Mouse (Mus musculus) R1 (cell line): ENCODE results near the gene Naa60.
"Not testable (repeated sequence)": the region's sequence is repeated elsewhere in the genome, so short reads cannot be mapped to it uniquely, and the experiment has no call there.

Experiments
- DNase-seq: peaks from one replicate; pipeline ENCODE4 v3.0.0-alpha.2; 2018; ENCODE audit warnings: low read depth, low spot score

Naa60 gene

DNA sequence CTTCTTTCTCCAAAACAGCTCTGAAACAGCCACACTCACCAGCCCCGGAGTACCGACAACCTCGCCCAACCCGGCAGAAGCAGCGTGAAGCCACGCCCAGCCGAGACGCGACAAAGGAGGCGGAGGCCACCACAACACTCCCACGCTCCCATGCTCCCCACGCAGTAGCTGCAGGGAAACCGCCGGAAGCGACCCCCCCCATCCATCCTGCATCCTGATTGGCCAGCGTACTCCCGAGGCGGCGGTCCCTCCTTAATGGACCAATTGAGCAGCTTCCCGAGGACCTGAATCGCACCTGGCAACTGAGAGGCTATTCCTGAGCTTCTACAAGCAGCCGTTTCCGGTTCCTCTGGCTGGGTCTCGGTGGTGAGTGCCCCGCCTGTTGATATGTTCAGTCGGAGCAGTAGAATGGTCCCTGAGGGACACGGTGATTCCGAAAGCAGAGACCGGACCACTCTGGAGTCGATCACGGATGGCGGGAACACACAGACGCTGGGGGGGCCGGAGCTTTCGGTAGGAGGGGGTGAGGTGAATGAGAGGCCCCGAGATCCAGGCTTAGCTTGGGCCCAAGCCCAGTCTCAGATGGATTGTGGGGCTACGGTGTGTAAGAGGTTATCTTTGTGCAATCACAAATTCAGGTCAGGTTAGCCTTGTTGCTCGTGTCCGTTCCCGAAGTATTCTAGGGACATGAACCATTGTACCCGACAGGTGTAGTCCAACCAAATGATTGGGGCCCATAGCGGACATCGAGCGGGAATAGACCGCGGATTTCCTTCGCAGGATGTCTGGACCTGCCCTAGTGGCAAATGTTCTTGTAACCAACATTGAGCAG lies at the start of gene Naa60:
Gene Naa60, plus strand, starts transcription at position 160 of the 832 bp plus-strand sequence.
- DNase-seq = peak; percentile 99

DNA sequence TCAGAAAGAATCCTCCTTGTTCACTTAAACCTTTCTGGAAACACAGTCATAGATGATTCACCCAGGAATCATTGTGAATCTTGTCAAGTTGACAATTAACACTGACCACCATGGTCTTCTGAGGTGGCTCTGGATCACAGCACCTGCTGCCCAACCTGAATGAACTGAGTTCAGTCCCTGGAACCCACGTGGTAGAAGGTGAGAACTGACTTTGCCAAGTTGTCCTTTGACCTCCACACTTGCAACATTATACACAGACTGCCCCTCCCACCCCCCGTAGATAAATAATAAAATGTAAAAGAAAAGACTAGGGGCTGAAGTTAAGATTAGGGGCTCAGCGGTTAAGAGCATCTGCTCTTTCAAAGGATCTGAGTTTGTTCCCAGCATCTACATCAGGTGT lies 44.2 kb upstream of the Naa60 start:
- DNase-seq = no peak

DNA sequence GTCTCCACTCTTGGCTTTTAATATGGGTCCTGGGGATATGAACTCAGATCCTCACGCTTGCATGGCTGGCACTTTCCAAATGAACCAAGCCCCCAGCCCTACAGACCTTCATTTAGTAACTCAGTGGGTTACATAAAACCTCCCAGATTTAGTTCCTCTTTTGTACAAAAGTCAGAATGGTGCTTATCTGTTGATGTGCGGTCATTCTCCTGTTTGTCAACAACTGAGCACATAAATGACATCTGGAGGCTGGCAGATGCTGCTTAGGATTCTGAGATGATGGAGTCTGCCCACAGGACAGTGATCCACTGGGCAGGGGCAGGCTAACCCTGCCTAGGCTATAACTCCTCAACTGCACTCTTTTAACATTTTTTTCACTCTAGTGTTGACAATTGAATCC lies 42.4 kb upstream of the Naa60 start:
- DNase-seq = no peak

DNA sequence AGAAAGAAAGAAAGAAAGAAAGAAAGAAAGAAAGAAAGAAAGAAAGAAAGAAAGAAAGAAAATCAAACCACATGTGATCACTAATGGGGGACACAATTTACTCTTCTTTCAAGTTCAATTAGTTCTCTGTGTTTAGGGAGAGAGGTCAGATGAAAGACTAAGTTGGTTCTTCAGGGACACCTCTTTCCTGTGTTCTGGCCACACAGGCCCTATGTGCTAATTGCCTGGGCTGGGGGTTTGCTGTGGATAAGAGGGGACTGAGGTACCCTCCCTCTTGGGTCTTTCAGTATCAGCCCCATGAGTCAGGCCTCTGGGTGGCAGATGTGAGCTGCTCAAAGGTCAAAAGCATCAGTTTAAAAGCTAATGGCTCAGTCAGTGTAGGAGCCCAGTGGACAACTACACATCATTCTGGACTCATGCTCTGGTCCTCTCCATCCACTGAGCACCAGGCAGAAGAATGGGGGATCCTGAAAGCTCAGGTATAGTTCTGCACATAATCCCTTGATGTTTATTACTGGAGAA lies 41.5 kb upstream of the Naa60 start, which contains the start of gene Olfr15:
Gene Olfr15, plus strand, starts transcription at position 291 of the 522 bp plus-strand sequence.
- DNase-seq = peak; percentile 26

DNA sequence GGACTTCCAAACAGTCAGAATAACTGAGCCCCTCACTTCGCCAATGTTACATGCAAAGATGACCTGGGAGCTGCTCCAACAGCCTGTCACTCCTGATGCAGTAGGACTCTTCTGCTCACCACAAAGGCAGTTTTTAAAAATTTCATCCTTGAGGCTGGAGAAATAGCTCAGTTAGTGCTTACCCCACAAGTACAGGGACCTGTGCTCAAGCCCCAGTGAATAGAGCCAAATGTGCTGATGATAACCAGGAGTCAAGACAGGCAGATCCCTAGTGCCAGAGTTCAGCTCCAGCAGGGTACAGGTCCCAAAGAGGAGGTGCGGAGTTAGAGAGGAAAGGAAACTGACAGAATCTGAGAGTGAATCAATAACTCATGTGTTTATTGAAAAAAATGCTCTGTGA lies 36.7 kb upstream of the Naa60 start:
- no peak for DNase-seq

DNA sequence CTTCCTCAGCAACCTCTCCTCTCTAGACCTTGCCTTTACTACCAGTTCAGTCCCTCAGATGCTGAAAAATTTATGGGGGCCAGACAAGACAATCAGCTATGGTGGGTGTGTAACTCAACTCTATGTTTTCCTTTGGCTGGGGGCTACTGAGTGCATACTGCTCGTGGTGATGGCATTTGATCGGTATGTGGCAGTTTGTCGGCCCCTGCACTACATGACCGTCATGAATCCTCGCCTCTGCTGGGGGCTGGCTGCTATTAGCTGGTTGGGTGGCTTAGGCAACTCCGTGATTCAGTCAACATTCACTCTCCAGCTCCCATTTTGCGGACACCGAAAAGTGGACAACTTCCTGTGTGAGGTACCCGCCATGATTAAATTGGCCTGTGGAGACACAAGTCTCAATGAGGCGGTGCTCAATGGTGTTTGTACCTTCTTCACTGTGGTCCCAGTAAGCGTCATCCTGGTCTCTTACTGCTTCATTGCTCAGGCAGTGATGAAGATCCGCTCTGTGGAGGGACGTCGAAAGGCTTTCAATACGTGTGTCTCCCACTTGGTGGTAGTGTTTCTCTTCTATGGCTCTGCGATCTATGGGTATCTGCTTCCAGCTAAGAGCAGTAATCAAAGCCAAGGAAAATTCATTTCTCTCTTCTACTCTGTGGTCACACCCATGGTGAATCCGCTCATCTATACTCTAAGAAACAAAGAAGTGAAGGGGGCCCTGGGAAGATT lies 32.9 kb upstream of the Naa60 start:
- DNase-seq = peak; percentile 66

DNA sequence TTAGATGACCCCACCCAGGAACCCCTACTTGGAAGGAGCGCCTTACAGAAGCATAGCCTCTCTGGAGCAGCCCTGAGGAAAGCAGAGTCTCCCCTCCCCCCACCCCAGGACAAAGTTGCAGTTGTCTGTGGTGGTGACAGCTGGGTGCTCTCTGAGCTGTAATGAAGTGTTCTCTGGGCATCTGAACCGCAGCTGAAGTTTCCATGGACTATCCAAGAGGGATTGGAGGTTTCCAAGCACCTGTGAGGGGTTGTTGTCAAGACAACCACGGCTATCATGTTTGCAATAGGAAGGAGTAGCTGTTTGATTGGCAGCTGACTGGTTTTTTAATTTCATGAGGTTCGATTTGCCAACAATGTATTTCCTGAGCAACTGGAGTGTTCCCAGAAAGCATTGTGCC lies 29.2 kb upstream of the Naa60 start:
- peak; percentile 67 for DNase-seq

DNA sequence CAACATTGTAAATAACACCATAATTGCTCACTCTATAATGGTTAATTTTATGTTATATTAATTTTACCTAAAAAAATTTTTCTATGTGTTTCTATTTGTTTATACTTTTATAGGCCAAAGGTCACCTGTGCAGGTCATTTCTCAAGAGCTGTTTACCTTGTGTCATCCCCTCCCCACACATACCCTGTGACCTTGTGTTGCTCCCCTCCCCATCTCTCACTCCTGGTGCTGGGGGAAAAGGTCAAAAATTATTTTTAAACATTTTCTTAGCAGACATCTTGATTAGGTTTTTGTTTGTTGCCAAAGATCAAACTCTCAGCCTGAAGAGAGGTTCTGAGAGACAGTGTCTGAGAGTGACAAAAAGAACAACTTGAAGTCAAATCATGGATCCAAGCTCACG lies 28.4 kb upstream of the Naa60 start:
- DNase-seq = no peak

DNA sequence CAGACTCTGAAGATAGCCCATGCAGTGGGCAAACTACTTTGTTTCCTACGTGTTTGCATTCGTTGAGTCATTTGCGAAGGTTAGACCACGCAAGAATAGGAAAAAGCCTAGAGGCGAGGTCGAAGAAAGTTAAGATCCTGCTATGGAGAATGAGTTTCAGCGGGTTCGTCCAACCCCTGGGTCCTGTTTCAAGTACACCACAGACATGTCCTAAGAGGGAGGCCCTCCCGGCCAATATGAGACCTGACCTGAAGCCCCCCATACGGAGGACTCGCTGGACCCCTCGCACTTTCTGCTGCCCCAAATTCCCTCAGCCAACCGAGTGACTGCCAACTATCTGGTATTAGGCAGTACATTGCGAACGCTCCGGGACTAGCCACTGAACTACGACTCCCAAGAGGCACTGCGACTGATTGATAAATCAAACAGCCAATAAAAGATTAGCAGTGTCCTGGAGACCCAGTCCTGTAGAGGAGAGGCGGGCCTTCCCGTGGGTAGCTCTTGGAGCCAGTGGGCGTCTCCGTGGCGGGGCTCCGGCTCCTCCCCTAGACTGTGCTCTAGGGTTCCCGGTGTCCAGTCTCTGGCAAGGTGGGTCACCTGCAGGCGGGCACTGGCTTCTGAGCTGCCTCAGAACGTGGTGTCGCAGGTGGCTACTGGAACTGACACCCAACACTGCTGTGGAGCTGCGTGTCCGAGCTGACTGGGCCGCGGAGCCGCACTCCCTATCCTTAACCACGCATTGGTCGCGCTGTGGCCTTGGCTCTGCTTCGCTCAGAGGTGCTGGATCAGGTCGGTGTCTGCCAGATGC lies 25.3 kb upstream of the Naa60 start, which contains the start of gene Zfp174:
Gene Zfp174, plus strand, starts transcription at position 558 of the 808 bp plus-strand sequence.
- DNase-seq = peak; percentile 98

DNA sequence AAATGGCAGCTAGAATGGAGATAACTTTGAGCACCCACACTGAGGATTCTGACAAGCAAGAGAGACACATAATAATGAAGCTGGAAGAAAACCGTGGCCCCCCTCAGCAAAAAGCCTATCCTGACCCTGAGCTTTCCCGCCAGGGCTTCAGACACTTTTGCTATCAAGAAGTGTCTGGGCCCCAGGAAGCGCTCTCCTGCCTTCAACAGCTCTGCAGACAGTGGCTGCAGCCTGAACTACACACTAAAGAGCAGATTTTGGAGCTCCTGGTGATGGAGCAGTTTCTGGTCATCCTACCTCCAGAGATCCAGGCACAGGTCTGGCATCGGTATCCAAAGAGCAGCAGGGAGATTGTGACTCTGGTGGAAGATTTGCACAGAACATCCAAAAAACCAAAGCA lies 24.3 kb upstream of the Naa60 start:
- peak; percentile 54 for DNase-seq

DNA sequence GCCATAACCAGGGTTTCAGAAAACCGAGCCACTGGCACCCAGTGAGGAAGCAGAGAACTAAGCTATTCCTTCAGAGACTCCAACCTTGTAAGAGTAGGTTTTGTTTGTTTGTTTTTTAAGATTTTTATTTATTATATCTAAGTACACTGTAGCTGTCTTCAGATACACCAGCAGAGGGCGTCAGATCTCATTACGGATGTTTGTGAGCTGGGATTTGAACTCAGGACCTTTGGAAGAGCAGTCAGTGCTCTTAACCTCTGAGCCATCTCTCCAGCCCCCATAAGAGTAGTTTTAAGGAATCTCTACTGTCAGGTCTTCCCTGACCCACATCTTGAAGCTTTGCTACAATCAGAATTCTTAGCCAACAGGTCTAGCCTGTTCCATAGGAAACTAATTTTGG lies 23.8 kb upstream of the Naa60 start:
- DNase-seq = no peak

DNA sequence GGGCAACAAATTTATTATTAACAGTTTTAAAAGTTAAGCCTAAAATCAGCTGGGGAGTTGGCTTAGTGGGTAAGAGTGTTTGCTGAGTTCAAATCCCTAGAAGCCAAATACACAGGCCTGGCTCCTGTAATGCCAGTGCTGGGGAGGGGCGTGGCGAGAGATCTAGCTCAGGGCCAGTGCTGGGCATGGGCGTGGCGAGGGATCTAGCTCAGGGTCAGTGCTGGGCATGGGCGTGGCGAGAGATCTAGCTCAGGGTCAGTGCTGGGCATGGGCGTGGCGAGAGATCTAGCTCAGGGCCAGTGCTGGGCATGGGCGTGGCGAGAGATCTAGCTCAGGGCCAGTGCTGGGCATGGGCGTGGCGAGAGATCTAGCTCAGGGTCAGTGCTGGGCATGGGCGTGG lies 20.9 kb upstream of the Naa60 start:
- not testable (repeated sequence) for DNase-seq

DNA sequence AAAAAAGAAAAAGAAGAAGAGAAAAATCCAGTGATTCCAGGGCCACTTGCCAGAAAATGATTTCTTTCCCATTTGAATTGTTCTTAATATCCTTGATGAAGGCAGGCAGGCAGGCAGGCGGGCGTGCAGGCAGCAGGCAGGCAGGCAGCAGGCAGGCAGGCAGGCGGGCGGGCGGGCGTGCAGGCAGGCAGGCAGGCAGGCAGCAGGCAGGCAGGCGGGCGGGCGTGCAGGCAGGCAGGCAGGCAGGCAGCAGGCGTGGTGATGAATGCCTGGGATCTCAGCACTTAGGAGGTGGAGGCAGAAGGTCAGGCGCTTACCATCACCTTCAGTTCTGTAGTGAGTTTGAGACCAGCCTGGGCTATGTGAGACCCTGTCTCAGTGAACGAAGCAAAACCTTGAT lies 19.6 kb upstream of the Naa60 start:
- DNase-seq = peak; percentile 27

DNA sequence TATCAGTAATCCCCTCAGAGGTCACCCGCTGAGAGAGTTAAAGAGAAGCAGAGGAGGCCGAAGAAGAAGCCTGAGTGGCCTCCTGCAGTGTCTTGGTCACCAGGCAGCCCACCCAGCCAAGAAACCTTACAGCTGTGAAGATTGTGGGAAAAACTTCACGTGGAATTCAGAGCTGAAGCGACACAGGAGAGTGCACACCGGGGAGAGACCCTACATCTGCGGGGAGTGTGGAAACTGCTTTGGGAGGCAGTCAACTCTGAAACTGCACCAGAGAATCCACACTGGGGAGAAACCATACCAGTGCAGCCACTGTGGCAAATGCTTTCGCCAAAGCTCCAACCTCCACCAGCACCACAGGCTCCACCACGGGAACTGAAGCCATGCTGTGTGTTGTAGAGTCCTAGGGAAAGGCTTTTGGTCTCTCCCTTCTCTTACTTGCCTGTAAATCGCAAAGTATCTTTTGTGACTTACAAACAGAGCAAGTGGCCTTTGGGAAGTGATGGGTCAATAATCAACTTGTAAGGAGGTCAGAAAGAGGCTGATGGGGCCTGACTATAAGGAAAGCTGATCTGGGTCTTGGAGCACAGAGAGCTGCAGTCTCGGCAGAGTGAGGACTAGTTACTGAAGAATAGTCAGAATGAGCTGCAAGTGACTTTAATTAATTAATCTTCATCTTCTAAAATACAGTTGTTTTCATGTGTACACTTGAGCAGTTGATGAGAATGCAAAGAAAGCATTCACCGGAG lies 17.6 kb upstream of the Naa60 start:
- DNase-seq = no peak

DNA sequence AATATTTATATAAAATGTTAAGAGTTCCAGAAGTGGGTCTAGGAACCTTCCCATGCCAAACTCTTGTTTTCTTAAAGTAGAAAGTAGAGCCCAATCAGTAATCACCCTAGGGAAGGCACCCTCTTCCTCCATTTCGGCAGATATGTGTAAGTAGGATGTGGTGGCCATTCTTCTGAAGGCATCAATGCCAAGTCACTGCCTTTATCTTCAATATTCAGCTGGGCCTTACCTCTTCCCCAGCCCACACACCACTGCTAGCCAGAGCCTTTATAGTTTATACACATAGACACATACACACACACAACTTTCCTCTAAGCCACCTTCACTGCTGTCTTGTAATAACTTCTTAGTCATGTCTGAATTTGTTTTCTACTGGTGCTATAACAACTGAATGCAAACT lies 16.4 kb upstream of the Naa60 start:
- DNase-seq = no peak

DNA sequence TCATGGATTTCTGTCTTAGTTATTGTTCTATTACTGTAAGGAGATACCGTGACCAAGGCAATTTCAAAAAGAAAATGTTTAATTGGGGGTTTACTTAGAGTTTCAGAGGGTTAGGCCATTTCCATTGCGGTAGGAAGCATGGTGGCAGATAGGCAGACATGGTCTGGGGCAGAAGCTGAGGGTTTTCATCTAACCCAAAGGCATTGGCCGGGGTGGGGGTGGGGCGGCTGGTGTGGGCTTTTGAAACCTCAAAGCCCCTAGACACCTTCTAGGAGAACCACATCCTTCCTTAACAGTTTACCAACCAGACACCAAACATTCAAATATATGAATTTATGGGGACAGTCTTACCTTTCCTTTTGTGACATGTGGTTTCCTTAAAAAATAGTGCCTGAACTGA lies 12.9 kb upstream of the Naa60 start:
- no peak for DNase-seq

DNA sequence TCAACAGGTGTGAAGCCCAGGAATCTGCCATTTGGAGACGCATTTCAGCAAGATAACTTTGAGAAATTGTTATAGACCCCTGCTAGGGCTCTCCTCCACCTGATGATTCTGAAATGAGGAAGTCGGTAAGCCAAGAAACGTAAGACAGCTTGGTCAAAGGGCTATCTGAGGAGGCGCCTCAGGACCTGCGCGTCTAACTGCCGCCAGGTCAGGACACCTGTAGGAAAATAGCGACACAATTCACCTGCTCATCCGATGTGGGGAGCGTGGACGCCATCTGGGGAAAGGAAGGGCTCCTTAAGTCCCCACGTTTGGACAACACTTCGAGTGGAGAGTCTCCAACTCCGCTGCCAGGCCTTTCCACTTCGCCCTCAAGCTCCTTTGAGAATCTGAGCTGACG lies 360 bp upstream of the Naa60 start:
- DNase-seq = no peak

DNA sequence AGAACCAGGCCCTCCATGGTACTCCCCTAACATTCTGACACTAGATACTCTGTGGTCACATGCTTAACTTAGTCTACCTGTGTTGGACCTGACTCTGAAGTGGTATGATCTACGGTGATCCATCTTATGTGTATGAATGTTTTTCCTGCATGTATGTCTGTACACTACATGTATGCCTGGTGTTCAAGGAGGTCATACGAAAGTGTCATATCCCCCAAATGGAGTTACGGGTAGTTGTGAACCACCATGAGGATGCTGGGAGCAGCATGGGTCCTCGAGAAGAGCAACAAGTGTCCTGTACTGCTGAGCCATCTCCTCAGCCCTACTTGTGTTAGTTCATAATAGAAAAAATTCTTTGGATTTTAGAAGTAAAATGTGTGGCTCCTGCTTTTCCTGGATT lies 4.2 kb downstream of the Naa60 start:
- no peak for DNase-seq

DNA sequence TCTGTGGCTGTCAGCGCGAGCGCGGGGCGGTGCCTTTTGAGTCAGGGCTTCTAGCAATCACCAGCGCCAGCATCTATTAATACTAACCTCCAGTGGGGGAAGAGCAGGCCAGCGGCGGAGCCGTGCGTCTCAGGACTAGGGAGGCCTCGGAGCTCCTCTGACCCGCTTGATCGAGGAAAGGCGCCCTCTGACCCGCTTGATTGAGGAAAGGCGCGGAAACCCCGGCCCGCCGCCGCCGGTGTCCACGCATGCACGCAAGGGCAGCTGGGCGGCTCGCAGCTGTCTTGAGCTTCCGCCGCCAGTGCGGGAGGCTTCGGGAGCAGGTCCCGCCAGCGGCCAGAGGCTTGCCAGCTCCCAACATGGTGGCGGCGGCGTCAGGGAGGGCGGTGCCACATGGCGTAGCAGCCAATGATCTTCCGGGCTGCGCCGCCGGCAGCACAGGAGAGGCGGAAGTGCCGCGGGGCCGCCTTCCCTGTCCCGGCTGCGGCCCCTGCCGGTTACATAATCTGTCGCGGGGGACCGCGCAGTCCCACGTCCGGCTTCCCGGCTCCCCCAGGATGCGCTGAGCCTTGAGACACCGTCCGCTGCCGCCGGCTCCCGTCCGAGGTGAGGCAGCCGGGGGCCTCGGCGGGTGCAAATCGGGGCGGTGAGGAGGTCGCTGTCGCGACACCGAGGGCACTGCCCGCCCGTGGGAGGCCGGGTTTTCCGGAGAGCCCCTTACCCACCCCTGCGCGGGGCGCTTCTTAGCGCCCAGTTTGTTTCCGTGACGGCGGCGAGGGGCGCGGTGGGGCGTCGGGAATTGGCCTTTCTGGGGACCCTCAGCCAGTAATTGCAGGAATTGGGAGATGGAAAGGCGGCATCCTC lies 12.3 kb downstream of the Naa60 start, which contains the start of the genes Zfp597 and Gm20695:
Gene Zfp597, minus strand, starts transcription at position 361 of the 864 bp plus-strand sequence.
Gene Gm20695, plus strand, starts transcription at position 448 of the 864 bp plus-strand sequence.
- DNase-seq = peak; percentile 93
